Mouse (Mus musculus) heart, embryonic 15.5 days (tissue): Measurements from ENCODE around the gene Neu2. TPM values are rescaled to one million over a fixed set of nuclear protein-coding genes. Genes with fewer than 3 reads are reported as not detected.

Experiments
- ATAC-seq: fragments of 200-750 bp; cut with Nextera tagmentation; replicated peaks from 2 replicates; pipeline ENCODE4 v1.8.0; 2017; ENCODE audit warnings: low read depth, moderate TSS enrichment; ENCODE audit not compliant: insufficient number of reproducible peaks, insufficient read depth, low FRiP score
- H3K27ac ChIP-seq: fragments of 300-500 bp; sonication (generic); 2 replicates; pipeline ENCODE4 v1.5.1; 2015; ENCODE audit warnings: mild to moderate bottlenecking, inconsistent platforms
- H3K27me3 ChIP-seq: fragments of 300-500 bp; sonication (generic); 2 replicates; pipeline ENCODE4 v1.6.1; 2015; ENCODE audit warnings: inconsistent platforms
- H3K36me3 ChIP-seq: fragments of 300-500 bp; sonication (generic); 2 replicates; pipeline ENCODE4 v1.6.1; 2015; ENCODE audit warnings: mild to moderate bottlenecking, inconsistent platforms
- H3K4me1 ChIP-seq: fragments of 300-500 bp; sonication (generic); replicated peaks from 2 replicates; pipeline ENCODE4 v1.6.1; 2015; ENCODE audit warnings: inconsistent platforms
- H3K4me2 ChIP-seq: fragments of 300-500 bp; sonication (generic); 2 replicates; pipeline ENCODE4 v1.6.1; 2015; ENCODE audit warnings: inconsistent platforms, mild to moderate bottlenecking, moderate library complexity
- H3K4me3 ChIP-seq: fragments of 300-500 bp; sonication (generic); 2 replicates; pipeline ENCODE4 v1.5.1; 2015; ENCODE audit warnings: mild to moderate bottlenecking, inconsistent platforms
- H3K9ac ChIP-seq: fragments of 300-500 bp; sonication (generic); 2 replicates; pipeline ENCODE4 v1.6.1; 2015; ENCODE audit warnings: mild to moderate bottlenecking, inconsistent platforms
- H3K9me3 ChIP-seq: fragments of 300-500 bp; sonication (generic); replicated peaks from 2 replicates; pipeline ENCODE4 v1.6.1; 2016; ENCODE audit warnings: inconsistent platforms
- WGBS: fragments of 180-500 bp; shearing (Covaris S2); methylation state at CpG from one replicate; pipeline ENCODE4 v1.1.7; 2015; ENCODE audit warnings: mixed read lengths; 5-methylcytosine and 5-hydroxymethylcytosine counted together
- polyA plus RNA-seq: library from polyadenylated mRNA; unstranded; fragments of >200 nt; fragmentation: Nextera tagmentation; extraction: Ambion mirVana; gene quantifications from 2 replicates; pipeline ENCODE4 v1.2.1, GENCODE M21; 2015

Neu2 gene
- polyA plus RNA-seq, 1 experiment from 2014 or later: 0.53 TPM

DNA sequence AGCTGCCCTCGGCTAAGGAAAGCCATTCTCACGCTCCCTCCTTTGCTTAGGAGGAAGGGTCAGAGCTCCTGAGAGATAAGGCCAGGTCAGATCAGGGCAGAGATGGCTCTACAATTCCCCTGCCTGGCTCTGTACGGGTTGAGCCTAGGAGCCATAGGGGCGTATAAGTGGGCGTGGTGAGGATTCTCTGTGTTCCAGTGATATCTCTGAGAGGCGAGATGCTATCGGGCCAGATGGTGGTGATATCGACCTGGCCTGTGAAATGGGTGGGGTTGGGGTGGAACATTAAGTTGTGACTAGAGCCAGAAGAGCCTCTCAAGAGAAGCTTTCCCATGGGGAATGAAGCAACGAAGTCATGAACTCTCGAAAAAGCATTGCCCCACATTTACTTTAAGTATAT is 121.9 kb downstream of the Neu2 start:
- H3K9ac ChIP-seq: no peak overlapping the region
- H3K9me3 ChIP-seq: no peaks in the 10 kb centered on the region
- no peaks in the 10 kb centered on the region for H3K36me3 ChIP-seq
- no peaks in the 10 kb centered on the region for H3K27me3 ChIP-seq
- no peak overlapping the region for H3K4me3 ChIP-seq
- H3K4me1 ChIP-seq: peaks cover 5% of the 10 kb centered on the region; the same call in 1 of the 2 replicates
- ATAC-seq: no peak
- H3K4me2 ChIP-seq: no peak overlapping the region
- 59% methylated on average over 10 of the region's 10 CpGs for WGBS
- H3K27ac ChIP-seq: no peak overlapping the region

GRCm38 (mm10) chr1:87632163-87632562 is 122.5 kb downstream of the Neu2 start:
- Histone ChIP-seq H3K9ac (no peak overlapping the region), H3K9me3 (no peaks in the 10 kb centered on the region), H3K4me2 (no peak overlapping the region), H3K27me3 (no peaks in the 10 kb centered on the region), H3K36me3 (no peaks in the 10 kb centered on the region), H3K4me3 (no peak overlapping the region), H3K4me1 (no peaks in the 10 kb centered on the region), H3K27ac (no peak overlapping the region)
- ATAC-seq: no peak
- 46% methylated on average over 6 of the region's 6 CpGs for WGBS

DNA sequence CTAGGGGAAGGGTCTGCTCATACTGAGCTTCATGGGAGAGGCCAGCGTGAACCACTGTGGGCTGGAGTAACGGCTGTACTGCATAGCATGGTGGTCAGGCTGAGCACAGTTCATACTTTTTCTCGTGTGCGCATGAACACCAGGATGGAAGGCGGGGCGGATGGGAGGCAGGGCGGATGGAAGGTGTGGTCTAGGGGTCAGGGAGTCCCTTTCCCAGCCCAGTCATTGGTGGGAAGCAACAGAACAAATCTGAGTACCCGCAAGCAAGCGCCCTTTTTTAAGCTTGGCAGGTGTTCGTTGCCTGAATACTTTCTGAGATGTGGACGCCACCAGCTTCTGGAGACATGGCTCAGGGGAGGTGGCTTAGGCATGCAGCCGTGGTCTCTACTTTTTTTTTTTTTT is 127.0 kb downstream of the Neu2 start:
- no peak overlapping the region for H3K27ac ChIP-seq
- no peaks in the 10 kb centered on the region for H3K9me3 ChIP-seq
- H3K4me1 ChIP-seq: peaks cover 12% of the 10 kb centered on the region
- H3K4me2 ChIP-seq: no peak overlapping the region
- H3K9ac ChIP-seq: no peak overlapping the region
- no peaks in the 10 kb centered on the region for H3K27me3 ChIP-seq
- 88% methylated on average over 12 of the region's 12 CpGs for WGBS
- no peak overlapping the region for H3K4me3 ChIP-seq
- ATAC-seq: no peak; the same call in 1 of the 2 replicates
- H3K36me3 ChIP-seq: no peaks in the 10 kb centered on the region

GRCm38 (mm10) chr1:87637121-87637877 is 127.6 kb downstream of the Neu2 start:
- 84% methylated on average over 4 of the region's 4 CpGs for WGBS
- Histone ChIP-seq H3K9ac (no peak overlapping the region), H3K27ac (no peak overlapping the region), H3K27me3 (no peaks in the 10 kb centered on the region), H3K36me3 (no peaks in the 10 kb centered on the region), H3K4me2 (no peak overlapping the region), H3K4me3 (no peak overlapping the region), H3K9me3 (no peaks in the 10 kb centered on the region), H3K4me1 (peaks cover 12% of the 10 kb centered on the region)
- ATAC-seq: no peak; the same call in 1 of the 2 replicates

DNA sequence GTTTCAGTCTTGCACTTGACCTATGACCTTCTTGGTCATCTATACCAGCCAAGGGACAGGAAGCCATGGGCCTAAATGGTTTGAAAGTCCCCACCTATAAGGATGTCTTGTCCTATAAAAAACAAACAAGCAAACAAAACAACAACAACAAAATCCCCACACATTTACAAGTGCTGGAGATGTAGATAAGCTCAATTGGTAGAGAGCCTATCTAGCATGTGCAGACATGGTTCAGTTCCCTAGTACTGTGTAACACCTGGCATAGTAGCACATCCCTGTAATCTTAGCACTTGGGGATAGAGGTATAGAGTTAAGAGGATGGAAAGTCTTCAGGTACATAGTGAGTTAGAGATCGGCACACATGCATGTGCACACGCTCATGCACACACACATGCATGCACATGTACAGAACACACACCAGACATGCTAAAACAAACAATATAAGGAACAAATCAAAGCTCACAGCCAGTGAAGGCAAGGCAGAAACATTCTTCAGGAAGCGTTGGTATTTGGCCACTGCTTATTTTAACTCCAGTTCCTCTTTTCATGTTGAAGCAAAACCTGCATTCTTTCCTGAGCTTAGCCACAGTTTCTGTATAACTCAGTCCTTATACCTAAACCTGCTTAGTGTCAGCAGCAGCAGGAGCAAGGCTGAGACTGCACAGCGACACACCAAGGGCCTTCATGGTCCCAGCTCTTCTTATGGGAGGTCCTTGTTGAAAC is 128.3 kb downstream of the Neu2 start:
- Histone ChIP-seq H3K9ac (no peak overlapping the region), H3K9me3 (no peaks in the 10 kb centered on the region), H3K4me1 (peaks cover 12% of the 10 kb centered on the region), H3K4me2 (no peak overlapping the region), H3K27ac (no peak overlapping the region), H3K4me3 (no peak overlapping the region), H3K27me3 (no peaks in the 10 kb centered on the region), H3K36me3 (no peaks in the 10 kb centered on the region)
- ATAC-seq: no peak
- WGBS: 73% methylated on average over 4 of the region's 4 CpGs

DNA sequence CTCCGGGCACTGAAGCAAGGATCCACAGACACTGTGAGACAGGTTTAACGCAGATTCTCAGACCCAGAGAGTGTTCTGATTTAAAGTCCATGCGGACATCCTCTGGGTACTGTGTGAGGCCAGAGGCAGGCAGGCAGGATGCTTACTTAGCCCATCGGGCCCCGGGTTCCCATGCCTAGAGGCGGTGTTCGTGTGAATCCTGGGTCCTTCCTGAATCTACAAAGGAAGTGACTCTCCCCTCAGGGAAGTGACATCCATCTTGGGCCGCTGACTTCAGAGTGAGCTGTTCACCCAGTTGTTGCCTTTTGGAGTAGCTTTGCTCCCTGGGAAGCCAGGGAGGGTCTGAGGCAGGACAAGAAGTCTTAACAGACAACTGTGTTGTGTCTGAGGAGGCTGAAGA is 130.0 kb downstream of the Neu2 start:
- H3K9ac ChIP-seq: no peak overlapping the region
- H3K4me3 ChIP-seq: no peak overlapping the region
- H3K27me3 ChIP-seq: no peaks in the 10 kb centered on the region
- ATAC-seq: no peak
- WGBS: 74% methylated on average over 8 of the region's 8 CpGs
- peaks cover 12% of the 10 kb centered on the region for H3K4me1 ChIP-seq
- peak overlapping the region; percentile 26 for H3K4me2 ChIP-seq
- no peaks in the 10 kb centered on the region for H3K36me3 ChIP-seq
- H3K9me3 ChIP-seq: no peaks in the 10 kb centered on the region
- H3K27ac ChIP-seq: peak overlapping the region; percentile 79

- Histone ChIP-seq H3K4me2 (peak overlapping the region; percentile 26), H3K4me1 (peaks cover 12% of the 10 kb centered on the region), H3K27me3 (no peaks in the 10 kb centered on the region), H3K36me3 (no peaks in the 10 kb centered on the region), H3K9ac (no peak overlapping the region), H3K9me3 (no peaks in the 10 kb centered on the region), H3K27ac (peak overlapping the region; percentile 79), H3K4me3 (no peak overlapping the region)
- 53% methylated on average over 17 of the region's 17 CpGs for WGBS
- ATAC-seq: peak; percentile 51
Measured at GRCm38 (mm10) chr1:87640165-87640661, 130.5 kb downstream of the Neu2 start.

- 85% methylated on average over 7 of the region's 7 CpGs for WGBS
- H3K36me3 ChIP-seq: no peaks in the 10 kb centered on the region
Measured at GRCm38 (mm10) chr1:87643016-87643415, 133.3 kb downstream of the Neu2 start.

GRCm38 (mm10) chr1:87645041-87645440 is 135.4 kb downstream of the Neu2 start:
- no peak for ATAC-seq
- Histone ChIP-seq H3K36me3 (no peaks in the 10 kb centered on the region), H3K9me3 (no peaks in the 10 kb centered on the region), H3K4me1 (peaks cover 6% of the 10 kb centered on the region), H3K27me3 (no peaks in the 10 kb centered on the region), H3K9ac (no peak overlapping the region), H3K4me3 (no peak overlapping the region), H3K4me2 (no peak overlapping the region), H3K27ac (no peak overlapping the region)
- 67% methylated on average over 7 of the region's 7 CpGs for WGBS

More at GRCm38 (mm10) chr1:87643016-87643415, 133.3 kb downstream of the Neu2 start:
- no peaks in the 10 kb centered on the region for H3K27me3 ChIP-seq
- no peak overlapping the region for H3K9ac ChIP-seq
- no peak for ATAC-seq
- H3K4me3 ChIP-seq: no peak overlapping the region
- no peak overlapping the region for H3K4me2 ChIP-seq
- H3K4me1 ChIP-seq: peaks cover 10% of the 10 kb centered on the region
- H3K27ac ChIP-seq: no peak overlapping the region
- no peaks in the 10 kb centered on the region for H3K9me3 ChIP-seq

DNA sequence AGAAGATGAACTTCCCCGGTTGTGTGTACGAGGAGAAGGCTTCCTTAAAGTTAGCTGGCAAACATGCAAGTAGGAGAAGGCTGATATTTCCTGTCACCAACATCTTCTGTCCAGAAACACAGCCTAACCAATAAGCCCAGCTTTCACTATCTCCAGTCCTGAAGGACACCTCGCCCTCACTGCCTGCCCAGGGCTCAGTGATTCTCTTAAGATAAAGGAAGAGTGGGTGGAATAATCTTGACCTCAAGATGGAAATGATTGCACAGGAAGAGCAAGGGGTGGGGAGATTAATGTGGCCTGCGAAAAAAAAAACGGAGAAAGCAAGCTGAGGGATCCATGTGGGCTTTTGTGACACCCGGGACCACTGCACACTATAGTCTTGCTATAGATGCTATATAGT is 136.1 kb downstream of the Neu2 start:
- WGBS: 57% methylated on average over 6 of the region's 6 CpGs
- Histone ChIP-seq H3K4me2 (no peak overlapping the region), H3K4me1 (peaks cover 5% of the 10 kb centered on the region), H3K27ac (no peak overlapping the region), H3K4me3 (no peak overlapping the region), H3K9me3 (no peaks in the 10 kb centered on the region), H3K36me3 (no peaks in the 10 kb centered on the region), H3K27me3 (no peaks in the 10 kb centered on the region), H3K9ac (no peak overlapping the region)
- ATAC-seq: no peak
